Mouse (Mus musculus) CD8-positive naive resting alpha-beta T cell, adult 2 months (primary cell): Measurements from ENCODE around the gene Nrtn.
A peak's percentile ranks its signal among the peaks of the same experiment; 100 is the strongest.

ENCODE experiments used
- DNase-seq, 2 experiments: peaks; one replicate each; pipeline ENCODE4 v3.0.0; 2022; ENCODE audit warnings: low read depth in 2 of 2, low spot score in 2 of 2

Gene Nrtn

DNA sequence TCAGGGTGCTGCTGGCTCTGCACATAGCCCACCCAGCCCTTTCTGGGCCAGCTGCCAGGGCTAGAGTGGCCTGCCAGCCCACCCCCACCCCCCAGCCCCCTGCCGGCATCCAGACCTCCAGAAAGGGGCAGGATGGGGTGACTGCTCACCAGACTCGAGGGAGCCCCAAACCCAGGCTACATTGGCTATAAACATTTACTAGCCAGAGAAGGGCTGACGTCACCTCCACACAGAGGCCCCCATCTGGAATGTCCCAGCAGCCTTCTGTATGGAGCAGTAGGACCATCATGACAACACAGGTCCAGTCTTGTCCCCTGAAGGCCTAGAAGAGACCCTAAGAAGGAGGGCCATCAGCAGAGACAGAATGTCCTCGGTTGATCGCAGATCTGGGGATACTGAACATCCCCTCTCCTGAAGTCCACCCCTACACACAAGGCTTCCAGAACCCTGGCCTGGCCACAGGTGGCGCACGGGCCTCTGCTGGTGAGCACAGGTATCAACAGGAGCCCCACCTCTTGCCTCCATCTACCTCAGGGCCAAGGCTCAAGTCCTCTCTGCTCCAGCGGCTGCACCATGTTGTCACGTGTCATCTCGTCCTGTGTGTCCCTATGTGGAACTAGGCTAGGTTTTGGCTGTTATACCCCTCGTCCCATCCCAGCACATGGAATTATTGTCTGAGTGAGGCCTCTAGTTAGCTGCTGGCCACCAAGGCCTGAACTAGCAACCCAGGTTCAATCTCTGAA, 33.7 kb downstream of the Nrtn start:
- DNase-seq, result no peak

DNA sequence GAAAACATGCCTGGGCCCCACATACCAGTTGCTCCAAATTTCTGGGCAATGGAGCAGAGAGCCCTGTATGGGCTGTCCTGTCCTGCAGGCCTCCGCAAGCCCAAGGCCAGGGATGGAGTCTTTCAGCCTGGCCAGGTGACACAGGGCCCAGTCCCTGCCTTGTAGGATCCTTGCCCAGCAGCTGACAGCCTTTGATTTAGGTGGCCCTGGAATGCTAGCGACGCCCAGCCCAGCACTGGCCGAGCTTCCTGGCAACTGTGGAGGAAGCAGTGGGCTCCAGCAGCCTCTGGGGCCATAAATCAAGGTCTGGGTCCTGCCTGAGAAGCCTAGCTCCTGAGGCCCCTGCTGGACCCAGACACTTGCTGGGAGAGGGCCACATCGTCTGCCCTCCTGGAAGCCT, 34.9 kb downstream of the Nrtn start:
- DNase-seq, result no peak

DNA sequence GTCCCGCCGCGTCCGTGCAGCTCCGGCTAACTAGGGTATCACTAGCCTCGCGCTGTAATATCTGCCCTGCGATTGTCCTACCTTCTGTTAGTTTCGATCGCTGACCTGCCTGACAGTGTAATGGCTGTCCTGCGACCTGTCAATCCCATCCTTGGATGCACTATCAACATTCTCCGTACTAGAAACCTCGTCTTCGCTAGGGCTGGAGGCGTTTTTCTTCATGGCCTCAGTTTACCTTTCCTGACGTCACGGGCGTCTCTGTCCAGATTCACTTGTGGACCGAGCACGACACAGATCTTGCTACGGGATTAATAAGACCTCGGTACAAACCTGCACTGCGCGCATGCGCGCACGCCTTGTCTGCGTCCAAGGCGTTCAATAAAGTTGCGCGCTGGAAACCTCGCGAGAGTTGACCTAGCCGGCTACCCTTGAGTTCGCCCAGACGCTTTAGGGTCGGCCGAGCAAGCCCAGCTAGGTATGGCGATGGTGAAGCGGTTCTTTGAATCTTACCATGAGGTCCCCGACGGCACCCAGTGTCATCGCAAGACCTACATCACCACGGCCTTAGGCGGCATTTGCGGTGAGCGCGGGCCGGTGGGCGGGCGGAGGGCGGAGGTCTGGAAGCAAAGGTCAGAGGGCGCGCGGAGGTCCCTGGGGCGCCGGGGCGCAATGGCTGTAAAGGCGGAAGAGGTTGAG, 39.8 kb downstream of the Nrtn start, which contains the start of the genes Ndufa11 and Vmac:
Gene Ndufa11 (plus strand): TSS at position 405 of the 696 bp plus-strand sequence.
Gene Vmac (minus strand): TSS at position 660 of the 696 bp plus-strand sequence.
- peak; percentile 87 to 91 for DNase-seq

DNA sequence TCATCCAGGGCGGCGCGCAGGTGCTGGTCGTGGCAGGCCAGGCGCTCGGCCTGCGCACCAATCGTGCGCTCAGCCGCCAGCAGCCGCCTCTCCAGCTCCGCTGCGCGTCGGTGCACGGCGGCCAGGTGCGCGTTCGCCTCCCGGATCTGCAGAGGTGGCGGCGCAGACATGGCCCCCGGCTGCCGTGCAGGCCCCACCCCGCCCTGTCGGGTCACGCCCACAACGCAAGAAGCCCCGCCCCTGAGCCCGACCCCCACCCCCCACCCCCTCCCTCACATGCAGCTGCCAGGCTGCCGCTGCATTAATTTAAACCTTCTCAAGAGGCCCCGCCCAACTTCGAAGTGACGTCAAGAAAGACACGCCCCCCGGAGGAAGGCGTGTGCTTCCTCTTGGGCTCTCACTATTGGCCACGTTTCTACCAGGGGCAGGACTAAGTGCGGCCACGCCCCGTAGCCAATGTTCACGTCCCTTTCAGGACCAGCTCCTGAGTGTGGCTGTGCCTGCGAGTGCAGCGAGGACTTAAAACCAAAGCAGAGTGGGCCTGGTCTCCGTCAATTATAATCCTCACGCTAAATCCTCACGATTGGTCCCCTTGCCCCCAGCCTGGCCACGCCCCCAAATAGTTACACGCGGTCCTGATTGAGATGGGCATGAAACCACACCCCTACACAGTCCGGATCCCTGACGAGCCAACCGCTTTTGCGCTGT, 40.5 kb downstream of the Nrtn start:
- peak; percentile 94 to 97 for DNase-seq

DNA sequence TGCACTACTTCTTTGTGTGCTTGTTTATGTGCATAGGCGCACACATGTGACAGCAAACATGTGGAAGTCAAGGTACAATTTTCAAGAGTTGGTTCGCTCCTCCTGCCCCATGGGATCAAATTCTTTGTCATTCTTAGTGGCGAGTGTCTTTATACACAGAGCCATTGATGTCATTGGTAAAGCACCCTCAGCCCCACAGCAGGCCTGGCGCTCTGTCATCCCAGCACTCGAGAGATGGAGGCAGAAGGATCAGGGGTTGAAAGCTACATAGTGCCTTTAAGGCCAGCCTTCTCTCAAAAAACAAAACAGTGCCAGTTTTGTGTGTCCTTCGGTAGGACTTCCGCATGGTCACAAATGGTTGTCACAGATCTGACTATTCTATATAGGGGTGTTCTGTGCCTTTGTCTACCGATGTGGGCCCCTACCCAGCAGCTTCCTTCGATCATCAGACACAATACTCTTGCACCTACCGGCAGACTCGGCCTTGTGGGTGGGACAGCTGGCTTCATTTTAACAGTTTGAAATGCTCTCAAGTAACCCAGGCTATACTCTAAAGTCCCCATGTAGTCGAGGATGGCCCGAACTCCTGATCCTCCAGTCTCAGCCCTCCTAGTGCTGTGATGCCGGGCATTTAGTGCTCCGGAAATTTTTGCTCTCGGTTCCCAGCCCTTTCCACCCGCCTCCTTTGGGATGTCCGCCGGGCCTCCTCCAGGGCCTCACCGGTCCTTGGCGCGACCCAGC, 41.2 kb downstream of the Nrtn start:
- DNase-seq, result no peak

DNA sequence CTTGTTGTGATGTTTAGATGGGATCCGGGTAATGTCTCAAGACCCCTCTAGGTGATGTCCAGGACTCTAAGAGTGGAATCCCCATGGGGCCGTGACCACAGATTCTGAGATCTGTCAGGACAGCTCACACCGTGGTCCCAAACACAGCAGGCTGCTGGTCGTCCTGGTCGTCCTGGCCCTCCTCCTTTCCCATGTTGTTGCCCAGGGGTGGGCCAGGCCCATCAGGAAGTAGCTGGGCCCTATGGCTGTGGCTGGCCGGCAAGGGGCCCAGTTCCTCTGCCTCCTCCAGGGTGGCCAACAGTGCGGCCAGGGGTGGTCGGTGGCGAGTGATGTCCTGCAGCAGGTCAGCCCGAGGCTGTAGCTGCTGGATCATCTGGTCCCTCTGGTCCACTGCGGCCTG, 42.0 kb downstream of the Nrtn start:
- DNase-seq, result no peak

DNA sequence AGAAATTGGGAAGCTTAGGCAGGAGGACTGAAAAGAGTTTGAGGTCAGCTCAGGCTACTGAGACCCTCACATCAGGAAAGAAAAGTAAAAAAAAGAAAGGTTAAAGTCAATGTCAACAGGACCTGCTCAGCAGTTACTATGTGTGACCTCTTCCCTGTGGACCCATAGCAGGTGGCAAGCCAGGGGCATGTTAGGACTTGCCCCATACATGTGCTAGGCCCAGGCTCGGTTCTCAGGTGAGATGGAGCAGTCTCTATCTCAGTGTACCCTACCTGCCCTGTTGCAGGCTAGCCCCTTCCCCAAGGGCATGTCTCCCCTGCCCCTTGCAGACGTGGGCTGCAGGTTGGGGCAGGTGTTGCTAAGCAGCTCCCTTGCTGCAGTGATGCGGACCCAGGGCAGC, 47.6 kb downstream of the Nrtn start:
- no peak for DNase-seq

DNA sequence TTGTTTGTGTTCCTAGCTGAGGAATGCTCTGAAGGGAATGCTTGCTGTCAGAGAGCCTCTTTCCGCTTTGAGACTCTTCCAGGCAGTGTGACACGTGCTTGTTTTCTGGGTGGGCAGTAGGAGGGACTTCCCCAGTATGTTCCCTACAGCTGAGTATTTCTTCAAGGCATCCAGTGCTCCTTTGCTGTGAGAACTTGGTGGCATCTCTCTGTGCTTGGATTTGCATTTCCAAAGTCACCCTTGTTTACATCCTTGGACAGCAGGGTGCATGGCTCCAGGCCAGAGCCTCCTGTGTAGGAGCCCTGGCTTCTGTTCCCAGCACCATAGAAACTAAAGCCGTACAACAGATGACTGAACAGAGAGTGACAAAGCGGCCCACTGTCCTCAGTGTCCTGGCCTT, 48.6 kb downstream of the Nrtn start:
- DNase-seq, result no peak

DNA sequence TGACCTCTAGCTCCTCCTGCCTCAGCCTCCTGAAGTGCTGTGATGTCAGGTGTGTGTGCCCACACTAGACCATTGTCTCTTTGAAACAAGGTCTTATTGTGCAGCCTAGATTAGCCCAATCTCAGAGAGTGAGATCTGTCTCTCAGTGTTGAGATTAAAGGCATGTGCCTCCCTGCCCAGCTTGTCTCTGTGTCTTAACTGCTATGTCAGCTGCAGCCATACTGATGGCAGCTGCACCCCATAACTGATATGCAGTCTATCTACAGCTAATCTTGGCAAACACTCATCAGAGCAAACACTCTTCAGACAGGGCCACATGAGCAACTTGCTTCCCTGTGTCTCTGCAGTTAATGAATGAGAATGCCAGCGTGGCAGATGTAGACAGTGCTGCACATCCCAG, 50.8 kb downstream of the Nrtn start:
- no peak for DNase-seq

DNA sequence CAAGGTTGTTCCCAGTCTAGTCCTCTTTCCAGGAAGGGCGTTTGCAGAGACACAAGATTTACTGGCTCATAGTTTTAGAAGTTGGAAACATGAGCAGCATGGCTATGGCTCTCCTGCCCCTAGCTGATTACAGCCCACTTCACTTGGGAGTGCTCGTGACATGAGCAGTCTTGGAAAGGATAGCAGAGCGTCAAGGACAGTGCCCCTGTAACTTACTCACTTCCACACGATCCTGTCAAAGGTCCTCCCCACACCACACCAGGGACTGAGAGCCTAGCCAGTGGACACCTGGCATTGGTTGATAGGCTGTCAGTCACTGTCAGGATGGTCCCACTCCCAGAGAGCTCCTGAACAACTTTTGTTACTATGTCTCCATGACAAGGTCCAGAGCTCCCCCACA, 54.3 kb downstream of the Nrtn start:
- DNase-seq, result no peak
